In the genomic region with DNA sequence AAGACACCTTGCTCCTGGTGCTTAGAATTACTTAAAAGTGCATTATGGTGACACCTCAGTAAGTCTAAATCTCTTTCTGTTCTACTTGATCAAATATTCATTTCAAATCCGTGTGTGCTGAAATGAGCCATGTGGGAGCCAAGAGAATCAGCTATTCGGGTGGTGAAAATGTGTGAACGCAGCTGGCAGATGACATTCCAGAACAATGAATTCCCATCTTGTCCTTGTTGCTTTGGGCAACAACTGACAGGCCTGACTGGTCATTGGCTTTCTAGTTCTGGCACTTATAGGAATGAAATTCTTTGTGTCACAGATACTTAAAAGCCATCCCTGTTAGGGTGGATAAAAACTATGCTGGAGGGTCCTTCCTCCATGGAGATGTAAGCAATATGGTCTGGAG, we compare ENCODE assay signal across 26 mouse cellular contexts.
A peak's percentile ranks its signal among the peaks of the same experiment; 100 is the strongest.
DNase-seq lines count a peak whose midpoint lies in the region; ATAC-seq and TF ChIP-seq lines count a peak whose summit lies in the region.
"Had no signal": no experiment of that assay in that cellular context is flagged by ENCODE, and none has a peak within 500 bp of the region (broad histone marks: within the 10 kb centered on the region; RNA-seq: fewer than 3 reads in every experiment).

No protein-coding gene starts in this region.

- H3K9me3 ChIP-seq in forebrain, postnatal 0 days (ENCODE audit: low read length): no peaks in the 10 kb centered on the region
- no peaks in the 10 kb centered on the region for H3K9me3 ChIP-seq in forebrain, embryonic 10.5 days
- no peaks in the 10 kb centered on the region for H3K9me3 ChIP-seq in midbrain, embryonic 11.5 days (ENCODE audit: control insufficient read depth, low read length)
- H3K9me3 ChIP-seq in midbrain, embryonic 13.5 days: no peaks in the 10 kb centered on the region
- H3K9me3 ChIP-seq in intestine, postnatal 0 days (ENCODE audit: control insufficient read depth): no peaks in the 10 kb centered on the region
- H3K9me3 ChIP-seq: embryonic facial prominence, embryonic 10.5 days; heart, embryonic 15.5 days; limb, embryonic 12.5 days; midbrain, embryonic 12.5 days; neural tube, embryonic 12.5 days had no signal

- H3K36me3 ChIP-seq in forebrain, postnatal 0 days (ENCODE audit: insufficient read depth): no peaks in the 10 kb centered on the region
- no peaks in the 10 kb centered on the region for H3K36me3 ChIP-seq in forebrain, embryonic 10.5 days (replicated peaks)
- no peaks in the 10 kb centered on the region for H3K36me3 ChIP-seq in midbrain, embryonic 11.5 days (ENCODE audit: control insufficient read depth, insufficient read depth, low read length)
- no peaks in the 10 kb centered on the region for H3K36me3 ChIP-seq in midbrain, embryonic 13.5 days
- H3K36me3 ChIP-seq in intestine, postnatal 0 days (ENCODE audit: control insufficient read depth, insufficient read depth): no peaks in the 10 kb centered on the region
- H3K36me3 ChIP-seq: embryonic facial prominence, embryonic 10.5 days; heart, embryonic 15.5 days; limb, embryonic 12.5 days; midbrain, embryonic 12.5 days; neural tube, embryonic 12.5 days had no signal

- ATAC-seq in forebrain, postnatal 0 days: no peak
- ATAC-seq in midbrain, embryonic 11.5 days (ENCODE audit: low FRiP score): no peak
- no peak for ATAC-seq in midbrain, embryonic 13.5 days
- ATAC-seq in intestine, postnatal 0 days: no peak
- ATAC-seq: hindbrain, embryonic 16.5 days; intestine, embryonic 16.5 days; liver, postnatal 0 days had no signal

- no peak for TF ChIP-seq CTCF in forebrain, postnatal 0 days (IDR thresholded peaks at IDR 0.05; ENCODE audit: low read depth)
- TF ChIP-seq CTCF in intestine, postnatal 0 days (IDR thresholded peaks at IDR 0.05; ENCODE audit: low read depth): no peak

- no peak overlapping the region for H3K9ac ChIP-seq in forebrain, postnatal 0 days
- no peak overlapping the region for H3K9ac ChIP-seq in midbrain, embryonic 11.5 days (ENCODE audit: low read length)
- H3K9ac ChIP-seq in midbrain, embryonic 13.5 days (replicated peaks): no peak overlapping the region
- H3K9ac ChIP-seq in intestine, postnatal 0 days (ENCODE audit: low read depth, low read length): no peak overlapping the region
- H3K9ac ChIP-seq: heart, embryonic 15.5 days; limb, embryonic 12.5 days; liver, postnatal 0 days; midbrain, embryonic 12.5 days; neural tube, embryonic 12.5 days had no signal

- H3K27ac ChIP-seq in forebrain, postnatal 0 days (ENCODE audit: low read depth, low read length): no peak overlapping the region
- no peak overlapping the region for H3K27ac ChIP-seq in forebrain, embryonic 10.5 days
- H3K27ac ChIP-seq in midbrain, embryonic 11.5 days (ENCODE audit: low read depth, low read length): no peak overlapping the region
- H3K27ac ChIP-seq in midbrain, embryonic 13.5 days: no peak overlapping the region
- H3K27ac ChIP-seq in intestine, postnatal 0 days (ENCODE audit: low read depth, low read length): no peak overlapping the region
- H3K27ac ChIP-seq: embryonic facial prominence, embryonic 10.5 days; heart, adult 2 months; heart, embryonic 15.5 days; limb, embryonic 12.5 days; midbrain, embryonic 12.5 days; neural tube, embryonic 12.5 days had no signal

- H3K4me3 ChIP-seq in forebrain, postnatal 0 days (ENCODE audit: low read depth, low read length): no peak overlapping the region
- no peak overlapping the region for H3K4me3 ChIP-seq in forebrain, embryonic 10.5 days
- no peak overlapping the region for H3K4me3 ChIP-seq in midbrain, embryonic 11.5 days (ENCODE audit: low read depth, low read length)
- no peak overlapping the region for H3K4me3 ChIP-seq in midbrain, embryonic 13.5 days (replicated peaks)
- no peak overlapping the region for H3K4me3 ChIP-seq in intestine, postnatal 0 days (ENCODE audit: low read depth, low read length)
- H3K4me3 ChIP-seq: embryonic facial prominence, embryonic 10.5 days; heart, adult 2 months; heart, embryonic 15.5 days; limb, embryonic 12.5 days; midbrain, embryonic 12.5 days; neural tube, embryonic 12.5 days had no signal

- 62% methylated on average over 3 of the region's 3 CpGs for WGBS in forebrain, postnatal 0 days
- 85% methylated on average over 3 of the region's 3 CpGs for whole genome bisulfite sequencing in forebrain, embryonic 10.5 days
- WGBS in midbrain, embryonic 11.5 days: 87% methylated on average over 3 of the region's 3 CpGs
- 69% methylated on average over 3 of the region's 3 CpGs for WGBS in midbrain, embryonic 13.5 days
- WGBS in intestine, postnatal 0 days: 88% methylated on average over 3 of the region's 3 CpGs

- no peaks in the 10 kb centered on the region for H3K4me1 ChIP-seq in forebrain, postnatal 0 days (ENCODE audit: insufficient read depth)
- peaks cover 7% of the 10 kb centered on the region for H3K4me1 ChIP-seq in forebrain, embryonic 10.5 days
- no peaks in the 10 kb centered on the region for H3K4me1 ChIP-seq in midbrain, embryonic 11.5 days (ENCODE audit: control insufficient read depth, insufficient read depth, low read length)
- no peaks in the 10 kb centered on the region for H3K4me1 ChIP-seq in midbrain, embryonic 13.5 days (replicated peaks)
- no peaks in the 10 kb centered on the region for H3K4me1 ChIP-seq in intestine, postnatal 0 days (replicated peaks; ENCODE audit: control insufficient read depth, insufficient read depth, low read length)
- H3K4me1 ChIP-seq: embryonic facial prominence, embryonic 10.5 days; heart, embryonic 15.5 days; limb, embryonic 12.5 days; midbrain, embryonic 12.5 days; neural tube, embryonic 12.5 days had no signal

- H3K4me2 ChIP-seq in forebrain, postnatal 0 days (ENCODE audit: low read depth): no peak overlapping the region
- H3K4me2 ChIP-seq in midbrain, embryonic 11.5 days: no peak overlapping the region
- H3K4me2 ChIP-seq in midbrain, embryonic 13.5 days (replicated peaks): no peak overlapping the region
- H3K4me2 ChIP-seq in intestine, postnatal 0 days (replicated peaks; ENCODE audit: low read depth): no peak overlapping the region
- H3K4me2 ChIP-seq: heart, embryonic 15.5 days; limb, embryonic 12.5 days; liver, embryonic 11.5 days; midbrain, embryonic 12.5 days; neural tube, embryonic 12.5 days had no signal

- peak; percentile 18 for DNase-seq in forebrain, postnatal 0 days
- no peak for DNase-seq in forebrain, embryonic 10.5 days (ENCODE audit: extremely low spot score, low spot score)
- peak; percentile 31 for DNase-seq in midbrain, embryonic 11.5 days (ENCODE audit: low spot score, missing footprints)
- peak; percentile 24 to 67 for DNase-seq in layer of hippocampus, postnatal 14 days (ENCODE audit: low spot score in 2 of 2)
- peak; percentile 68 for DNase-seq in retina, postnatal 1 day
- DNase-seq in spleen, adult 12 weeks (ENCODE audit: low spot score): no peak
- DNase-seq: adrenal gland, postnatal 14 days; cerebellum, adult 11 months; cerebellum, postnatal 10 days; gastrocnemius, postnatal 25 days; heart, adult 2 months; kidney, postnatal 25 days; liver, postnatal 0 days; right cerebral cortex, adult 18-20 months; right cerebral cortex, postnatal 4 days; thymus, adult 18-20 months had no signal

- H3K27me3 ChIP-seq in forebrain, postnatal 0 days (ENCODE audit: insufficient read depth, low read length): no peaks in the 10 kb centered on the region
- no peaks in the 10 kb centered on the region for H3K27me3 ChIP-seq in forebrain, embryonic 10.5 days (ENCODE audit: poor library complexity, severe bottlenecking)
- no peaks in the 10 kb centered on the region for H3K27me3 ChIP-seq in midbrain, embryonic 11.5 days (ENCODE audit: control insufficient read depth, insufficient read depth, low read length)
- H3K27me3 ChIP-seq in midbrain, embryonic 13.5 days: no peaks in the 10 kb centered on the region
- H3K27me3 ChIP-seq in intestine, postnatal 0 days (replicated peaks; ENCODE audit: control insufficient read depth, insufficient read depth, low read length): no peaks in the 10 kb centered on the region
- H3K27me3 ChIP-seq: heart, embryonic 15.5 days; limb, embryonic 12.5 days; midbrain, embryonic 12.5 days; neural tube, embryonic 12.5 days had no signal

Comparison
In these comparisons a context has a peak if more than half of its experiments do, and no peak if none do; other contexts are left out.
1. DNase-seq: peak in forebrain, postnatal 0 days (single experiment), midbrain, embryonic 11.5 days (single experiment), layer of hippocampus, postnatal 14 days (2 of 2) and retina, postnatal 1 day (single experiment); none in forebrain, embryonic 10.5 days (single experiment) and spleen, adult 12 weeks (single experiment).